Mouse (Mus musculus) myocyte (in vitro differentiated cells): ENCODE measurements at regions not wholly inside any gene's neighbourhood (a gene's known extent, or its start where the extent isn't known, plus 50 kb on each side); places are given as distances from the start of the nearest gene placed in this dataset.

Source experiments
- H3K27me3 ChIP-seq: one replicate; pipeline ENCODE4 v1.6.1; 2011; ENCODE audit not compliant: control insufficient read depth, insufficient read depth, insufficient read length
- H3K36me3 ChIP-seq: one replicate; pipeline ENCODE4 v1.6.1; 2011; ENCODE audit not compliant: control insufficient read depth, insufficient read depth
- H3K4me2 ChIP-seq: one replicate; pipeline ENCODE4 v1.6.1; 2011; ENCODE audit warnings: low read depth, control low read depth
- H3K4me3 ChIP-seq: one replicate; pipeline ENCODE4 v1.5.1; 2011; ENCODE audit warnings: mild to moderate bottlenecking, control low read depth, moderate library complexity
- H3K79me2 ChIP-seq: one replicate; pipeline ENCODE4 v1.6.1; 2011; ENCODE audit not compliant: control insufficient read depth, insufficient read depth
- H3ac ChIP-seq: one replicate; pipeline ENCODE4 v1.6.1; 2011; ENCODE audit not compliant: control insufficient read depth, insufficient read length
- CEBPB ChIP-seq: IDR thresholded peaks from 2 replicates; pipeline ENCODE4 v1.6.1; 2011; ENCODE audit warnings: mild to moderate bottlenecking, moderate library complexity; ENCODE audit not compliant: poor library complexity, insufficient read depth, severe bottlenecking
- E2F4 ChIP-seq: IDR thresholded peaks from one replicate; pipeline ENCODE4 v1.6.1; 2011; ENCODE audit warnings: mild to moderate bottlenecking, control low read depth, moderate library complexity; ENCODE audit not compliant: insufficient read depth
- MAX ChIP-seq: IDR thresholded peaks from one replicate; pipeline ENCODE4 v1.6.1; 2011; ENCODE audit warnings: low read depth, mild to moderate bottlenecking, control low read depth
- MYOD1 ChIP-seq, 3 experiments: IDR thresholded peaks; one replicate each; pipeline ENCODE4 v1.6.1; 2011; ENCODE audit warnings: control low read depth in 2 of 3, low read depth in 2 of 3, mild to moderate bottlenecking in 2 of 3, moderate library complexity in 1 of 3; ENCODE audit not compliant: insufficient read length in 2 of 3, control insufficient read depth in 1 of 3
- MYOG ChIP-seq, 3 experiments: IDR thresholded peaks; one replicate each; pipeline ENCODE4 v1.6.1; 2011; ENCODE audit warnings: control low read depth in 2 of 3, low read depth in 2 of 3, mild to moderate bottlenecking in 2 of 3; ENCODE audit not compliant: insufficient read length in 2 of 3, control insufficient read depth in 1 of 3, insufficient read depth in 1 of 3
- POLR2A ChIP-seq: IDR thresholded peaks from one replicate; pipeline ENCODE4 v1.6.1; 2011; ENCODE audit warnings: low read depth, mild to moderate bottlenecking, control low read depth, moderate library complexity; ENCODE audit not compliant: insufficient read length
- POLR2AphosphoS2 ChIP-seq: IDR thresholded peaks from one replicate; pipeline ENCODE4 v1.6.1; 2011; ENCODE audit warnings: low read depth, control low read depth; ENCODE audit not compliant: insufficient read length
- REST ChIP-seq: IDR thresholded peaks from one replicate; pipeline ENCODE4 v1.6.1; 2011; ENCODE audit warnings: mild to moderate bottlenecking, control low read depth, moderate library complexity; ENCODE audit not compliant: insufficient read depth, insufficient read length
- SRF ChIP-seq: IDR thresholded peaks from one replicate; pipeline ENCODE4 v1.6.1; 2011; ENCODE audit warnings: low read depth; ENCODE audit not compliant: control insufficient read depth, insufficient read length
- TCF12 ChIP-seq: IDR thresholded peaks from one replicate; pipeline ENCODE4 v1.6.1; 2011; ENCODE audit warnings: mild to moderate bottlenecking, control low read depth; ENCODE audit not compliant: poor library complexity, insufficient read depth, severe bottlenecking
- TCF3 ChIP-seq: IDR thresholded peaks from one replicate; pipeline ENCODE4 v1.6.1; 2011; ENCODE audit warnings: low read depth, control low read depth; ENCODE audit not compliant: insufficient read length
- USF1 ChIP-seq: IDR thresholded peaks from one replicate; pipeline ENCODE4 v1.6.1; 2011; ENCODE audit warnings: low read depth, mild to moderate bottlenecking, control low read depth, moderate library complexity

DNA sequence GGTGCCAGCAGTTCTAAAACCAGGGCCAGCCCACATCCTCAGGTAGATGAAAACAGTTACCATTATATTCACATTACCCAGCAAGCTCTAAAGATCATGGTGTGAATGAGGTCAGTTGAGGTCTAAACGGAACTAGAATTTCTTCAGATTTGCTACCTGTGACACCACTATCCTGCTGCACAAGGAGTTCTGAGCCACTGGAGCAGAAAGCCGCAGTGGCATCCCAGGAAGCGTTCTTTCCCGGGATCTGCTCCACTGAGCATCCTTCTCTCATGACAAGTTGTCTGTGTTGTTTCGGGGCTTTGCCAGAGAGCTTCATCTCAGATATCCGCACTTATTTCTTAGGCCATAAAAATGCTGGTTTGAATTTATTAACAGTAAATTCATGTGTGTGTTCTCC is 103.7 kb upstream of the Ccdc122 start:
- no peak overlapping the region for H3K4me3 ChIP-seq
- H3K79me2 ChIP-seq: no peaks in the 10 kb centered on the region
- no peak overlapping the region for H3ac ChIP-seq
- no peaks in the 10 kb centered on the region for H3K36me3 ChIP-seq
- TF ChIP-seq MYOD1 (IDR thresholded peaks at IDR 0.05; ENCODE audit: control insufficient read depth in 1 of 3, insufficient read length in 2 of 3, low read depth in 2 of 3) (no peak), SRF (no peak), USF1 (no peak), TCF3 (no peak), TCF12 (no peak), REST (no peak), POLR2A (no peak), MYOG (IDR thresholded peaks at IDR 0.05; ENCODE audit: control insufficient read depth in 1 of 3, insufficient read depth in 1 of 3, insufficient read length in 2 of 3, low read depth in 2 of 3) (no peak), POLR2AphosphoS2 (no peak), E2F4 (no peak), MAX (no peak), CEBPB (no peak)
- H3K27me3 ChIP-seq: no peaks in the 10 kb centered on the region
- H3K4me2 ChIP-seq: no peak overlapping the region

- no peak for TF ChIP-seq MAX
- no peak for TF ChIP-seq MYOD1 (IDR thresholded peaks at IDR 0.05; ENCODE audit: control insufficient read depth in 1 of 3, insufficient read length in 2 of 3, low read depth in 2 of 3)
- TF ChIP-seq E2F4: no peak
- no peak for TF ChIP-seq POLR2A
- no peak overlapping the region for H3ac ChIP-seq
- no peak overlapping the region for H3K4me2 ChIP-seq
- H3K4me3 ChIP-seq: no peak overlapping the region
- no peaks in the 10 kb centered on the region for H3K79me2 ChIP-seq
- no peaks in the 10 kb centered on the region for H3K36me3 ChIP-seq
- no peaks in the 10 kb centered on the region for H3K27me3 ChIP-seq
Measured at GRCm38 (mm10) chr14:76931398-76931797, 105.2 kb upstream of the Ccdc122 start.

- no peak overlapping the region for H3K4me3 ChIP-seq
- TF ChIP-seq USF1 (no peak), POLR2AphosphoS2 (no peak), TCF12 (no peak), SRF (no peak), REST (no peak), MYOD1 (IDR thresholded peaks at IDR 0.05; ENCODE audit: control insufficient read depth in 1 of 3, insufficient read length in 2 of 3, low read depth in 2 of 3) (no peak), MAX (no peak), TCF3 (no peak), CEBPB (no peak), E2F4 (no peak), MYOG (IDR thresholded peaks at IDR 0.05; ENCODE audit: control insufficient read depth in 1 of 3, insufficient read depth in 1 of 3, insufficient read length in 2 of 3, low read depth in 2 of 3) (no peak), POLR2A (no peak)
- H3K27me3 ChIP-seq: no peaks in the 10 kb centered on the region
- no peaks in the 10 kb centered on the region for H3K79me2 ChIP-seq
- no peaks in the 10 kb centered on the region for H3K36me3 ChIP-seq
- H3ac ChIP-seq: no peak overlapping the region
- H3K4me2 ChIP-seq: no peak overlapping the region
Measured at GRCm38 (mm10) chr14:76929562-76929961, 107.0 kb upstream of the Ccdc122 start.

- H3ac ChIP-seq: no peak overlapping the region
- no peaks in the 10 kb centered on the region for H3K79me2 ChIP-seq
- H3K4me3 ChIP-seq: no peak overlapping the region
- TF ChIP-seq MAX (no peak), MYOG (IDR thresholded peaks at IDR 0.05; ENCODE audit: control insufficient read depth in 1 of 3, insufficient read depth in 1 of 3, insufficient read length in 2 of 3, low read depth in 2 of 3) (no peak), TCF3 (no peak), TCF12 (no peak), CEBPB (no peak), E2F4 (no peak), SRF (no peak), USF1 (no peak), MYOD1 (IDR thresholded peaks at IDR 0.05; ENCODE audit: control insufficient read depth in 1 of 3, insufficient read length in 2 of 3, low read depth in 2 of 3) (no peak), REST (no peak), POLR2A (no peak), POLR2AphosphoS2 (no peak)
- no peaks in the 10 kb centered on the region for H3K36me3 ChIP-seq
- no peaks in the 10 kb centered on the region for H3K27me3 ChIP-seq
- no peak overlapping the region for H3K4me2 ChIP-seq
Measured at GRCm38 (mm10) chr14:76928706-76929105, 107.9 kb upstream of the Ccdc122 start.

DNA sequence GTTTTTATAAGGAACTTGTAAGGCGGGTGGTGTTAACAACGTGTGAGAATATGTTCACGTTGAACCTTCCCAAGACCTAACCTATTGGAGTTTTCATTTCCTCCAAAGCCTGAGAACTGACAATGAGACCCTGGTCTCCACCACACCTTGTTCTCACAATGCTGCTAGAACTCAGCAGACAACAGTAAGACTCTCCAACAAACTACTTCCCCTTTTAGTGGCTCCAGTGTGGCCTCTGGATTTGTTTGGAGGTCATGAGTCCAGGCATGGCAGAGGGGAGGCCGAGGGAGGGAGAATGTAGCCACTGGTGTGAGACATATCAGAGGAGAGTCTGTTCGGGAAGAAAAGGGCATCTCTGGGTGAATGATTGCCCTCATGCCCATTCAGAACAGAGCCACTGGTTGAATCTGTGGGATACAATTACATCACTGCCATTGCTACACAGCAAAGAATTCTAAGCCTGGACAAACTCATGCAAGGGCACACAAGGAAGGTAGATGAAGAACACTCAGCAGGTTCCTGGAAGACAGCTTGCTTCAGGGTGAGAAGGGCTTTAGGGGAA is 109.2 kb upstream of the Ccdc122 start:
- Histone ChIP-seq H3K79me2 (no peaks in the 10 kb centered on the region), H3K36me3 (no peaks in the 10 kb centered on the region), H3K4me2 (no peak overlapping the region), H3K27me3 (no peaks in the 10 kb centered on the region), H3K4me3 (no peak overlapping the region), H3ac (no peak overlapping the region)
- TF ChIP-seq USF1 (no peak), E2F4 (no peak), TCF3 (no peak), MAX (no peak), SRF (no peak), TCF12 (no peak), POLR2A (no peak), CEBPB (no peak), REST (no peak), MYOD1 (IDR thresholded peaks at IDR 0.05; ENCODE audit: control insufficient read depth in 1 of 3, insufficient read length in 2 of 3, low read depth in 2 of 3) (no peak), POLR2AphosphoS2 (no peak), MYOG (IDR thresholded peaks at IDR 0.05; ENCODE audit: control insufficient read depth in 1 of 3, insufficient read depth in 1 of 3, insufficient read length in 2 of 3, low read depth in 2 of 3) (no peak)
